Mouse (Mus musculus): ENCODE measurements around the gene D930048N14Rik.

DNA sequence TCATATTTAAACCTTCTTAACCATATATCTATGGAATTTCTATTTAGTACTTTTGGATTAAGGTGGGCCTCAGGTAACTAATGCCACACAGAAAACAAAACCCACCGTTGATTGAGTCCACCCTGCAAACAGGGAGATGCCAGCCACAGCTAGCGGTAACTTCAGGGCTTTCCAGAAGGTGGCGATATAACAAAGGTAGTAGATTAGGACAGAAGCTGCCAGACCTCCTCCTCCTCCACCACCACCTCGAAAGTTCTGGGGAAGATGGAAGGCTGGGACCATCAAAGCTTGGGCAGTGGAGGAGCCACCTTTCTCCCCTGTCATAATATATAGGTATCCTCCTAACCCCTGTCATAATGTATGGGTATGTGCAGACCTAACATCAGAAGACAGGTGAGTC is 33.1 kb upstream of the D930048N14Rik start:
- TF ChIP-seq CTCF (IDR thresholded peaks at IDR 0.05; ENCODE audit: low read depth) (peak; percentile 89), EP300 (IDR thresholded peaks at IDR 0.05; ENCODE audit: low read depth) (no peak)

All from liver, postnatal 0 days (tissue).